Mouse (Mus musculus) lung, embryonic 16.5 days (tissue): ENCODE results near the gene Nck2. TPM values are rescaled to one million over a fixed set of nuclear protein-coding genes. Genes with fewer than 3 reads are reported as not detected.
A peak's percentile ranks its signal among the peaks of the same experiment; 100 is the strongest.
"Not testable (repeated sequence)": the region's sequence is repeated elsewhere in the genome, so short reads cannot be mapped to it uniquely, and the experiment has no call there.

Experiments
- ATAC-seq: fragments of 200-750 bp; cut with Nextera tagmentation; 2 replicates; pipeline ENCODE4 v1.8.0; 2017; ENCODE audit warnings: low read depth, mild to moderate bottlenecking, moderate library complexity
- H3K27ac ChIP-seq: fragments of 300-500 bp; sonication (generic); 2 replicates; pipeline ENCODE4 v1.5.1; 2014; ENCODE audit warnings: mild to moderate bottlenecking, control low read depth, low read length
- H3K27me3 ChIP-seq: fragments of 300-500 bp; sonication (generic); 2 replicates; pipeline ENCODE4 v1.6.1; 2014; ENCODE audit warnings: low read depth, low read length, mixed read lengths; ENCODE audit not compliant: control insufficient read depth, insufficient read depth
- H3K36me3 ChIP-seq: fragments of 300-500 bp; sonication (generic); 2 replicates; pipeline ENCODE4 v1.6.1; 2014; ENCODE audit warnings: low read length; ENCODE audit not compliant: control insufficient read depth, insufficient read depth
- H3K4me1 ChIP-seq: fragments of 300-500 bp; sonication (generic); replicated peaks from 2 replicates; pipeline ENCODE4 v1.6.1; 2014; ENCODE audit warnings: low read length, mixed read lengths; ENCODE audit not compliant: control insufficient read depth, insufficient read depth
- H3K4me2 ChIP-seq: fragments of 300-500 bp; sonication (generic); 2 replicates; pipeline ENCODE4 v1.6.1; 2014; ENCODE audit warnings: low read depth, low read length, control low read depth
- H3K4me3 ChIP-seq: fragments of 300-500 bp; sonication (generic); 2 replicates; pipeline ENCODE4 v1.5.1; 2014; ENCODE audit warnings: mild to moderate bottlenecking, low read length, control low read depth
- H3K9ac ChIP-seq: fragments of 300-500 bp; sonication (generic); 2 replicates; pipeline ENCODE4 v1.6.1; 2014; ENCODE audit warnings: low read length, control low read depth
- H3K9me3 ChIP-seq: fragments of 300-500 bp; sonication (generic); 2 replicates; pipeline ENCODE4 v1.6.1; 2016; ENCODE audit warnings: low read length; ENCODE audit not compliant: control insufficient read depth
- WGBS: fragments of 180-500 bp; shearing (Covaris S2); extraction: QIAGEN DNeasy Blood & Tissue Kit; methylation state at CpG from one replicate; pipeline ENCODE4 v1.1.7; 2014; 5-methylcytosine and 5-hydroxymethylcytosine counted together
- polyA plus RNA-seq: library from polyadenylated mRNA; unstranded; fragments of >200 nt; fragmentation: Nextera tagmentation; extraction: Ambion mirVana; gene quantifications from 2 replicates; pipeline ENCODE4 v1.2.1, GENCODE M21; 2015

Gene Nck2
- polyA plus RNA-seq, 1 experiment from 2014 or later = 43.4 TPM

- Histone ChIP-seq H3K9ac (no peak overlapping the region), H3K36me3 (no peaks in the 10 kb centered on the region), H3K4me2 (no peak overlapping the region), H3K4me1 (peaks cover 5% of the 10 kb centered on the region; the same call in 1 of the 2 replicates), H3K27ac (no peak overlapping the region), H3K27me3 (no peaks in the 10 kb centered on the region), H3K9me3 (no peaks in the 10 kb centered on the region), H3K4me3 (no peak overlapping the region)
- WGBS = 62% methylated on average over 4 of the region's 4 CpGs
- ATAC-seq = no peak
Observed at GRCm38 (mm10) chr1:43539689-43540380, 95.5 kb downstream of the Nck2 start.

- Histone ChIP-seq H3K36me3 (no peaks in the 10 kb centered on the region), H3K4me2 (no peak overlapping the region), H3K9ac (no peak overlapping the region), H3K27ac (no peak overlapping the region), H3K27me3 (no peaks in the 10 kb centered on the region), H3K4me3 (no peak overlapping the region), H3K9me3 (no peaks in the 10 kb centered on the region), H3K4me1 (peaks cover 5% of the 10 kb centered on the region)
- ATAC-seq = no peak; the same call in 1 of the 2 replicates
- 65% methylated on average over 4 of the region's 4 CpGs for WGBS
Observed at GRCm38 (mm10) chr1:43542339-43542738, 98.0 kb downstream of the Nck2 start.

GRCm38 (mm10) chr1:43547644-43548043 is 103.3 kb downstream of the Nck2 start:
- no peak for ATAC-seq
- Histone ChIP-seq H3K36me3 (no peaks in the 10 kb centered on the region), H3K27me3 (no peaks in the 10 kb centered on the region), H3K4me3 (no peak overlapping the region), H3K27ac (no peak overlapping the region), H3K4me1 (peaks cover 3% of the 10 kb centered on the region), H3K4me2 (no peak overlapping the region), H3K9me3 (no peaks in the 10 kb centered on the region), H3K9ac (no peak overlapping the region)
- WGBS = 70% methylated on average over 2 of the region's 2 CpGs

GRCm38 (mm10) chr1:43548749-43549148 is 104.4 kb downstream of the Nck2 start:
- Histone ChIP-seq H3K4me1 (peaks cover 3% of the 10 kb centered on the region), H3K36me3 (no peaks in the 10 kb centered on the region), H3K4me3 (no peak overlapping the region), H3K27ac (no peak overlapping the region), H3K9me3 (no peaks in the 10 kb centered on the region), H3K9ac (no peak overlapping the region), H3K4me2 (no peak overlapping the region), H3K27me3 (no peaks in the 10 kb centered on the region)
- ATAC-seq = no peak
- 69% methylated on average over 5 of the region's 5 CpGs for WGBS

DNA sequence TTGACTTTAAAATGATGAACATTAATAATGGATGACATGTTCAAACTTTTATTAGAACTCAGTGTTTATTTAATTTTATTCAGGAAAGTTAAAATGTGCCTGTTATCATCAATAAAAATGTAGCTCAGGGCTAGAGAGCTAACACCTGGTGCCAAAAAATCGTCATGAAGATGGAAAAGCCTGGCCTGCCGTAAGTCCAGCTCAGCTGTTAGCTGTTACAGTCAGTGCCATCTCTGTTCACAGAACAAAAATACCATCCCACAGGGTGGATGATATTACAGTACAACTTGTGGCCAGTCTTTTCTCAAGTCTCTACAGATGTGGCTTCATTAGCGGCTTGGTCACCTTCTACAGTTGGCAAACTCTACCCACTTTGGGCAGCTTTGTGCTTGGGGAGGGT is 106.1 kb downstream of the Nck2 start:
- 59% methylated on average over 3 of the region's 3 CpGs for WGBS
- Histone ChIP-seq H3K4me2 (no peak overlapping the region), H3K27ac (no peak overlapping the region), H3K4me1 (peaks cover 11% of the 10 kb centered on the region), H3K9me3 (no peaks in the 10 kb centered on the region), H3K36me3 (0 out of 2 replicates have a peak, but pooled peaks cover 3% of the 10 kb centered on the region), H3K27me3 (no peaks in the 10 kb centered on the region), H3K9ac (no peak overlapping the region), H3K4me3 (no peak overlapping the region)
- ATAC-seq = no peak

- ATAC-seq = peak; percentile 54
Observed at GRCm38 (mm10) chr1:43553989-43554679, 109.8 kb downstream of the Nck2 start.

DNA sequence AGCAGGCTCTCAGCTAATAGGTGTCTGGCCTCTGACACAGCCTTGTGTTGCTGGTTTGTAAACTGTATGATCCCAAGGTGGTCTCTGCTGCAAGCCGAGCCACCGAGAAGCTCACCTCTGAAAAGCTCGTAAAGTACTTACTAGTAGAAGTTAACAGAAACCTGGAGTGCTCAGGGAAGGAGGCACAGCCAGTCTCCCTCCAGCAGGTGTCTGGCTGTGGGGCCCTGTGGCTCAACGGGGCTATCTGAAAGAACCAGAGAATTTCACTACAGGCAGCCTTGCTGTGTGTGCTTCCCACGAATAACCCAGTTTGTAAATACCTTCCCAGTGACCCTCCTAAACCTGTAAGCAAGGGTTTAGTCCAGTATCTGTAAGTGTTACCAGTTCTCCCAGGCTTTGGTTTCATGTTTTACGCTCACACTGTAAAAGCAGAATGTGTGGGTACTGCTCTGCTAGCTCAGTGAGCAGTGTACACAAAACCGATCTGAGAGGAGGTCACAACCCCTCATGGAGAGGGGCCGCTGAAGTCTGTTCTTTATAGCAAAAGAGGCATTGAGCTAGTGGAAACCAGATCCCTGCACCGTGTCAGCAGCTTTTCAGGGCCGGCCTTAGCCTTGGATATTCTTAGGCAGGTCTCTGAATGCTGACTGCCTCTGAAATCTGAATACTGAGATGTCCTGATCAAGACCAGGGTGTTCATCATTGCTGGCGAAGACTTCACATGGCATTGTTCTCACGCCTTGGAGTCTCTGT is 111.0 kb downstream of the Nck2 start:
- 0 out of 2 replicates have a peak, but pooled peaks cover 3% of the 10 kb centered on the region for H3K36me3 ChIP-seq
- no peak overlapping the region for H3K4me3 ChIP-seq
- no peak overlapping the region for H3K4me2 ChIP-seq
- peaks cover 20% of the 10 kb centered on the region for H3K4me1 ChIP-seq
- 53% methylated on average over 12 of the region's 12 CpGs for WGBS
- no peaks in the 10 kb centered on the region for H3K9me3 ChIP-seq
- H3K27ac ChIP-seq = peak overlapping the region; percentile 54
- ATAC-seq = peak; percentile 53; the same call in 1 of the 2 replicates
- H3K27me3 ChIP-seq = no peaks in the 10 kb centered on the region
- no peak overlapping the region for H3K9ac ChIP-seq

More at GRCm38 (mm10) chr1:43553989-43554679, 109.8 kb downstream of the Nck2 start:
- H3K4me3 ChIP-seq, H3K27me3 ChIP-seq, H3K9ac ChIP-seq, H3K4me2 ChIP-seq, H3K9me3 ChIP-seq, H3K36me3 ChIP-seq: not testable (repeated sequence)
- peak overlapping the region; percentile 54; the same call in 1 of the 2 replicates for H3K27ac ChIP-seq
- 88% methylated on average over 37 of the region's 37 CpGs for WGBS
- peaks cover 20% of the 10 kb centered on the region for H3K4me1 ChIP-seq

- Histone ChIP-seq H3K9me3 (no peaks in the 10 kb centered on the region), H3K27ac (no peak overlapping the region), H3K36me3 (0 out of 2 replicates have a peak, but pooled peaks cover 3% of the 10 kb centered on the region), H3K4me2 (no peak overlapping the region), H3K4me3 (no peak overlapping the region), H3K27me3 (no peaks in the 10 kb centered on the region), H3K4me1 (peaks cover 24% of the 10 kb centered on the region), H3K9ac (no peak overlapping the region)
- ATAC-seq = no peak
- WGBS = 70% methylated on average over 3 of the region's 3 CpGs
Observed at GRCm38 (mm10) chr1:43558329-43558728, 114.0 kb downstream of the Nck2 start.
